Mouse (Mus musculus) effector memory CD4-positive, alpha-beta T cell, adult 5 months (primary cell): ENCODE measurements around the gene Vmn2r90. TPM values are rescaled to one million over a fixed set of nuclear protein-coding genes. Genes with fewer than 3 reads are reported as not detected.

ENCODE experiments used
- polyA plus RNA-seq: library from polyadenylated mRNA; unstranded; fragments of 100-300 nt; shearing (Covaris generic); gene quantifications from one replicate; pipeline ENCODE4 v1.2.1, GENCODE M21; 2017

The Vmn2r90 gene
- polyA plus RNA-seq, result not detected

DNA sequence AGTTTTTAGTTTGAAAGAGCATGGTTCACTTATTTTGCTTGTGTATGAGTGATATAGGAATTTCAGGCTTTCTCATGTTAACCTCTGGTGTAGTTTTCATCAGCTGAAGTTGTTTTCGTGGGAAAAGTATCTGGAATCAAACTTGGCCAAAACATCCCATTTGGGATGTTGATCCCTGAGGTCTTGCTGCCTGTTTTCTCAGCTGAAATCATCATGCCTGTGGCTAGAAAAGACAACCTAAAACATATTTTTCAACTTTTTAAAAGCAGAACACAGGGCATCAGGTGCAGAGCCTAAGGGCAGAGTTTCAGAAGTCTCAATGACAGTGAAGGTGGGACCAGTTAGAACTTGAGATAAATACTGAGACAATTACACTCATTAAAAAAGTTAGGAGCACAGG, at the start of gene Vmn2r90:
TSS of gene Vmn2r90 (plus strand) at position 301 of the 400 bp plus-strand sequence.

Other genes with a start within 250 kb of the Vmn2r90 start
- 73.5 TPM for gene Lnpep, start 78.7 kb upstream of the Vmn2r90 start, polyA plus RNA-seq
- gene Spaca6, start 123.4 kb downstream of the Vmn2r90 start, polyA plus RNA-seq, result 3.4 TPM
- not detected for gene Has1, start 151.5 kb downstream of the Vmn2r90 start, polyA plus RNA-seq
- not detected for gene Fpr1, start 180.2 kb downstream of the Vmn2r90 start, polyA plus RNA-seq
- gene Fpr2, start 184.1 kb downstream of the Vmn2r90 start, polyA plus RNA-seq, result not detected
- not detected for gene Fpr3, start 184.1 kb downstream of the Vmn2r90 start, polyA plus RNA-seq